Mouse (Mus musculus) E14TG2a.4 (cell line): ENCODE measurements around the gene Phex.

Experiments used
- H3K27me3 ChIP-seq: 2 replicates; pipeline ENCODE4 v1.6.1; 2014; ENCODE audit warnings: low read length, control low read depth; ENCODE audit not compliant: insufficient read depth
- H3K36me3 ChIP-seq: 2 replicates; pipeline ENCODE4 v1.6.1; 2014; ENCODE audit warnings: low read length, control low read depth; ENCODE audit not compliant: insufficient read depth
- H3K4me1 ChIP-seq: replicated peaks from 2 replicates; pipeline ENCODE4 v1.6.1; 2014; ENCODE audit warnings: low read depth, low read length, control low read depth
- H3K4me3 ChIP-seq: replicated peaks from 2 replicates; pipeline ENCODE4 v1.5.1; 2014; ENCODE audit warnings: mild to moderate bottlenecking, low read length
- H3K9me3 ChIP-seq: 2 replicates; pipeline ENCODE4 v1.6.1; 2014; ENCODE audit warnings: low read length, control low read depth
- CTCF ChIP-seq: conservative IDR thresholded peaks from 2 replicates; pipeline ENCODE4 v1.5.1; 2014; ENCODE audit warnings: low read length
- NANOG ChIP-seq: IDR thresholded peaks from 2 replicates; pipeline ENCODE4 v1.6.1; 2014; ENCODE audit warnings: borderline replicate concordance, low read length, mixed read lengths
- POU5F1 ChIP-seq: IDR thresholded peaks from 2 replicates; pipeline ENCODE4 v1.6.1; 2014; ENCODE audit warnings: low read length, borderline replicate concordance

Gene Phex

GRCm38 (mm10) chrX:157334726-157335125, 80.4 kb downstream of the Phex start:
- no peaks in the 10 kb centered on the region for H3K4me1 ChIP-seq
- no peak overlapping the region for H3K4me3 ChIP-seq
- no peak for TF ChIP-seq NANOG
- TF ChIP-seq CTCF: no peak
- TF ChIP-seq POU5F1: no peak
- H3K36me3 ChIP-seq: no peaks in the 10 kb centered on the region
- no peaks in the 10 kb centered on the region for H3K9me3 ChIP-seq
- no peaks in the 10 kb centered on the region for H3K27me3 ChIP-seq

GRCm38 (mm10) chrX:157329821-157330220, 85.3 kb downstream of the Phex start:
- Histone ChIP-seq H3K9me3 (no peaks in the 10 kb centered on the region), H3K4me1 (no peaks in the 10 kb centered on the region), H3K36me3 (no peaks in the 10 kb centered on the region), H3K27me3 (no peaks in the 10 kb centered on the region), H3K4me3 (no peak overlapping the region)
- TF ChIP-seq CTCF: no peak
- TF ChIP-seq POU5F1: no peak
- TF ChIP-seq NANOG: no peak

GRCm38 (mm10) chrX:157328396-157328795, 86.7 kb downstream of the Phex start:
- TF ChIP-seq CTCF: no peak
- no peak for TF ChIP-seq NANOG
- no peak for TF ChIP-seq POU5F1
- H3K9me3 ChIP-seq: no peaks in the 10 kb centered on the region
- no peaks in the 10 kb centered on the region for H3K27me3 ChIP-seq
- no peak overlapping the region for H3K4me3 ChIP-seq
- H3K36me3 ChIP-seq: no peaks in the 10 kb centered on the region
- no peaks in the 10 kb centered on the region for H3K4me1 ChIP-seq

GRCm38 (mm10) chrX:157327756-157328155, 87.4 kb downstream of the Phex start:
- no peaks in the 10 kb centered on the region for H3K27me3 ChIP-seq
- no peaks in the 10 kb centered on the region for H3K36me3 ChIP-seq
- TF ChIP-seq NANOG (no peak), CTCF (no peak), POU5F1 (no peak)
- H3K9me3 ChIP-seq: no peaks in the 10 kb centered on the region
- no peaks in the 10 kb centered on the region for H3K4me1 ChIP-seq
- H3K4me3 ChIP-seq: no peak overlapping the region

GRCm38 (mm10) chrX:157324396-157324795, 90.7 kb downstream of the Phex start:
- H3K4me1 ChIP-seq: no peaks in the 10 kb centered on the region
- H3K4me3 ChIP-seq: no peak overlapping the region
- H3K36me3 ChIP-seq: no peaks in the 10 kb centered on the region
- H3K27me3 ChIP-seq: no peaks in the 10 kb centered on the region
- no peaks in the 10 kb centered on the region for H3K9me3 ChIP-seq
- TF ChIP-seq NANOG: no peak

- Histone ChIP-seq H3K9me3 (no peaks in the 10 kb centered on the region), H3K4me1 (no peaks in the 10 kb centered on the region), H3K27me3 (no peaks in the 10 kb centered on the region; the same call in 1 of the 2 replicates), H3K4me3 (no peak overlapping the region), H3K36me3 (no peaks in the 10 kb centered on the region)
- TF ChIP-seq CTCF (no peak), NANOG (no peak), POU5F1 (no peak)
Measured at GRCm38 (mm10) chrX:157310331-157310730, 104.8 kb downstream of the Phex start.

GRCm38 (mm10) chrX:157308171-157308570, 106.9 kb downstream of the Phex start:
- H3K4me3 ChIP-seq: no peak overlapping the region
- H3K27me3 ChIP-seq: no peaks in the 10 kb centered on the region; the same call in 1 of the 2 replicates
- TF ChIP-seq CTCF (no peak), NANOG (no peak), POU5F1 (no peak)
- no peaks in the 10 kb centered on the region for H3K36me3 ChIP-seq
- no peaks in the 10 kb centered on the region for H3K4me1 ChIP-seq
- no peaks in the 10 kb centered on the region for H3K9me3 ChIP-seq

- Histone ChIP-seq H3K4me1 (no peaks in the 10 kb centered on the region), H3K4me3 (no peak overlapping the region), H3K27me3 (no peaks in the 10 kb centered on the region; the same call in 1 of the 2 replicates), H3K9me3 (no peaks in the 10 kb centered on the region), H3K36me3 (no peaks in the 10 kb centered on the region)
- peak; percentile 27 for TF ChIP-seq CTCF
- no peak for TF ChIP-seq NANOG
- TF ChIP-seq POU5F1: no peak
Measured at GRCm38 (mm10) chrX:157307411-157307810, 107.7 kb downstream of the Phex start.

GRCm38 (mm10) chrX:157306796-157307405, 108.2 kb downstream of the Phex start:
- TF ChIP-seq CTCF (no peak), POU5F1 (no peak), NANOG (no peak)
- no peaks in the 10 kb centered on the region; the same call in 1 of the 2 replicates for H3K27me3 ChIP-seq
- no peaks in the 10 kb centered on the region for H3K4me1 ChIP-seq
- H3K9me3 ChIP-seq: no peaks in the 10 kb centered on the region
- no peak overlapping the region for H3K4me3 ChIP-seq
- no peaks in the 10 kb centered on the region for H3K36me3 ChIP-seq
